Mouse (Mus musculus) lung, postnatal 4 days (tissue): ENCODE data around the gene Tm4sf5.
A peak's percentile ranks its signal among the peaks of the same experiment; 100 is the strongest.
"Not testable (repeated sequence)": the region's sequence is repeated elsewhere in the genome, so short reads cannot be mapped to it uniquely, and the experiment has no call there.

Experiments
- DNase-seq, 2 experiments: peaks; one replicate each; pipeline ENCODE4 v3.0.0; 2021

Gene Tm4sf5

GRCm38 (mm10) chr11:70511242-70511641 is 6.2 kb downstream of the Tm4sf5 start:
- no peak for DNase-seq

- DNase-seq = no peak
These were observed 6.8 kb downstream of the Tm4sf5 start for GRCm38 (mm10) chr11:70511825-70512224.

- no peak for DNase-seq
These were observed 7.8 kb downstream of the Tm4sf5 start for GRCm38 (mm10) chr11:70512709-70513342.

GRCm38 (mm10) chr11:70513520-70513919 is 8.5 kb downstream of the Tm4sf5 start:
- no peak for DNase-seq

GRCm38 (mm10) chr11:70514288-70514687 is 9.2 kb downstream of the Tm4sf5 start, which contains the start of gene Vmo1:
Vmo1 (minus strand) TSS chr11:70514616.
- DNase-seq = no peak

- DNase-seq = peak in 1 of 2 experiments; percentile 46
These were observed 11.3 kb downstream of the Tm4sf5 start for GRCm38 (mm10) chr11:70516352-70516751.

GRCm38 (mm10) chr11:70518436-70518835 is 13.4 kb downstream of the Tm4sf5 start:
- DNase-seq = no peak

GRCm38 (mm10) chr11:70518923-70519322 is 13.9 kb downstream of the Tm4sf5 start, which contains the start of gene Gltpd2:
Gltpd2 (plus strand) TSS chr11:70519196.
- no peak for DNase-seq

GRCm38 (mm10) chr11:70520178-70520769 is 15.2 kb downstream of the Tm4sf5 start:
- peak; percentile 42 to 64 for DNase-seq

- DNase-seq = not testable (repeated sequence)
These were observed 18.4 kb downstream of the Tm4sf5 start for GRCm38 (mm10) chr11:70523306-70523989.

- DNase-seq = no peak
These were observed 19.7 kb downstream of the Tm4sf5 start for GRCm38 (mm10) chr11:70524782-70525181.

- DNase-seq = peak; percentile 92 to 94
These were observed 20.2 kb downstream of the Tm4sf5 start, which contains the start of gene Psmb6 for GRCm38 (mm10) chr11:70525184-70525678. Psmb6 (plus strand) TSS chr11:70525367.

- no peak for DNase-seq
These were observed 20.7 kb downstream of the Tm4sf5 start for GRCm38 (mm10) chr11:70525726-70526125.

GRCm38 (mm10) chr11:70526211-70526610 is 21.2 kb downstream of the Tm4sf5 start:
- DNase-seq = no peak

- DNase-seq = no peak
These were observed 23.6 kb downstream of the Tm4sf5 start for GRCm38 (mm10) chr11:70528610-70529009.

- DNase-seq = not testable (repeated sequence)
These were observed 26.0 kb downstream of the Tm4sf5 start for GRCm38 (mm10) chr11:70531065-70531464.

GRCm38 (mm10) chr11:70532839-70533238 is 27.8 kb downstream of the Tm4sf5 start, which contains the start of gene Gm40193:
Gm40193 (minus strand) TSS chr11:70532939.
- no peak for DNase-seq

GRCm38 (mm10) chr11:70539423-70539822 is 34.4 kb downstream of the Tm4sf5 start:
- no peak for DNase-seq

- DNase-seq = peak; percentile 93 to 96
These were observed 35.0 kb downstream of the Tm4sf5 start, which contains the start of gene Pld2 for GRCm38 (mm10) chr11:70539877-70540587. Pld2 (plus strand) TSS chr11:70540064.

- DNase-seq = no peak
These were observed 35.9 kb downstream of the Tm4sf5 start for GRCm38 (mm10) chr11:70540928-70541327.

- no peak for DNase-seq
These were observed 36.4 kb downstream of the Tm4sf5 start for GRCm38 (mm10) chr11:70541415-70541814.

- no peak for DNase-seq
These were observed 39.5 kb downstream of the Tm4sf5 start for GRCm38 (mm10) chr11:70544496-70544895.

- no peak for DNase-seq
These were observed 46.5 kb downstream of the Tm4sf5 start for GRCm38 (mm10) chr11:70551526-70551925.
